Mouse (Mus musculus) liver, embryonic 14.5 days (tissue): ENCODE data around the gene Gm11639.
A peak's percentile ranks its signal among the peaks of the same experiment; 100 is the strongest.

Experiments
- CTCF ChIP-seq: IDR thresholded peaks from 2 replicates; pipeline ENCODE4 v1.5.1; 2016; ENCODE audit warnings: antibody characterized with exemption, low read depth, control low read depth
- EP300 ChIP-seq: IDR thresholded peaks from 2 replicates; pipeline ENCODE4 v1.6.1; 2016; ENCODE audit warnings: antibody characterized with exemption, low read depth

- TF ChIP-seq CTCF (no peak; the same call in 1 of the 2 replicates), EP300 (peak; percentile 34)
Measured at GRCm38 (mm10) chr11:105153068-105153833, 467.7 kb downstream of the Gm11639 start.
